Mouse (Mus musculus): Measurements from ENCODE around the gene Zc3h7a. TPM values are rescaled to one million over a fixed set of nuclear protein-coding genes. Genes with fewer than 3 reads are reported as not detected.

Zc3h7a gene
- total RNA-seq, 2 experiments from 2014 or later, result 75.6 to 78.0 TPM

- DNase-seq (ENCODE audit: low spot score in 2 of 2), result no peak
Measured at GRCm38 (mm10) chr16:11154500-11154899, 21.7 kb downstream of the Zc3h7a start.

DNA sequence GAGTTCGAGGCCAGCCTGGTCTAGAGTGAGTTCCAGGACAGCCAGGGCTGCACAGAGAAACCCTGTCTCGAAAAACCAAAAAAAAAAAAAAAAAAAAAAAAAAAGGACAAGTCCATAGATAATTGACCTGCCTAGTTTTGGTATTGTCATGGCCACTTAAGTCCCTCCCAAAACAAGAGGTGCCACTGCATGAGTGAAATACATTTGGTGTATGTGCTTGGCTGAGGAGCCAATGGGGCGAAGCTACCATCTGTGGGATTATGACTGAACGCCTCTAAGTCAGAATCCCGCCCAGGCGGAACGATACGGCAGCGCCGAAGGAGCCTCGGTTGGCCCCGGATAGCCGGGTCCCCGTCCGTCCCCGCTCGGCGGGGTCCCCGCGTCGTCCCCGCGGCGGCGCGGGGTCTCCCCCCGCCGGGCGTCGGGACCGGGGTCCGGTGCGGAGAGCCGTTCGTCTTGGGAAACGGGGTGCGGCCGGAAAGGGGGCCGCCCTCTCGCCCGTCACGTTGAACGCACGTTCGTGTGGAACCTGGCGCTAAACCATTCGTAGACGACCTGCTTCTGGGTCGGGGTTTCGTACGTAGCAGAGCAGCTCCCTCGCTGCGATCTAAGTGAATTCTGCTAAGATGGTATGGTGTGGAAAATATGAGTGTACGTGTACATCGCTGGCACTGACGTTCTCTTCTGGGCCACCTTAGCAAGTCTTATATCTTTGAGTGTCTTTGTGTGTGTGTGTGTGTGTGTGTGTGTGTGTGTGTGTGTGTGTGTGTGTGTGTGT lies 32.3 kb downstream of the Zc3h7a start:
- peak; percentile 100 for DNase-seq (ENCODE audit: low spot score in 2 of 2)

DNA sequence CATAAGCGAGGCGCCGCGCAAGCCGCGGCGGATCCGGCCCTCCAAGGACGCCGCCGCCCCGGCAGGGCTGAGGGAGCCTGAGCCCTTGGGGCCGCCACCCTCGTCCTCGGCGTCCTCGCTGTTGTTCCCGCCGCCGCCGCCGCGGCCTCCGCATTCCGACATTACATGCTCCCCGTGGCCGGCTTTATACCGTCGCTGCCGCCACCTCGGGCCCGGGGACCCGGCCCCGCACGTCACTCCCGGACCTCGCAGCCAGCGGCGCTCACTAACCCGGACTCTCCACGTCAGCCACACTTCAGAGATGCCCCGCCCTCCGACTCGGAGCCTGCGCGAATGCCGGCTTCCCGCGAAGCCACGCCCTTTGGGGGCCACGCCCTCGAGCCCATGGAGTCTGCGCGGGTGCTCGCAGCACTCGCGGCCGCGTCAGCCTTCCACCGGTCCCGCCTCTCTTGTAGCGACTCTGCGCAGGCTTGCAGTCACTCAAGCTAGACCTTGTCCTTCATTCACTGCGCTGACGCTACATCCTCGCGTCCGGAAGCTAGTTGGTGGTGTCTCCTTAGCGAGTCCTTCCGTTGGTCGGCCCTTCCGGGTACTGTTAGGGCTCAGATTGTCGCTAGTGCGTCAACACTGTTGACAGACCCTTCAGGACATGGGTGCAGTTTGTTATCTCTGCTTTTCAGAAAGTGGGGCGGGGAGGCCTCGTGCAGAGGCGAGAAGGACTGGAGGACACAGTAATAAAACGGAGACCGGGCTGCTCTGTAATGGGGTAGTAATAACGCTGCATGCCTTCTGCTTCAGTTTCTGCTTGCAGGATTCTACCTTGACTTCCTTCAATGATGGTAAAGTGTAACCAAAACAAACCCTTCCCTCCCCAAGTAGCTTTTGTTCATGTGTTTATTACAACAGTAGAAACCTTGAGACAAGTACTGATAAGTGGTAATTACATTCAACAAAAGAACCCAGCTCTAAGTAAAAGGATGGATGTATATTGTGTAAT lies 41.5 kb downstream of the Zc3h7a start, which contains the start of gene Txndc11:
TSS of gene Txndc11 (minus strand) at position 303 of the 997 bp plus-strand sequence.
- peak; percentile 99 to 100 for DNase-seq (ENCODE audit: low spot score in 2 of 2)

DNA sequence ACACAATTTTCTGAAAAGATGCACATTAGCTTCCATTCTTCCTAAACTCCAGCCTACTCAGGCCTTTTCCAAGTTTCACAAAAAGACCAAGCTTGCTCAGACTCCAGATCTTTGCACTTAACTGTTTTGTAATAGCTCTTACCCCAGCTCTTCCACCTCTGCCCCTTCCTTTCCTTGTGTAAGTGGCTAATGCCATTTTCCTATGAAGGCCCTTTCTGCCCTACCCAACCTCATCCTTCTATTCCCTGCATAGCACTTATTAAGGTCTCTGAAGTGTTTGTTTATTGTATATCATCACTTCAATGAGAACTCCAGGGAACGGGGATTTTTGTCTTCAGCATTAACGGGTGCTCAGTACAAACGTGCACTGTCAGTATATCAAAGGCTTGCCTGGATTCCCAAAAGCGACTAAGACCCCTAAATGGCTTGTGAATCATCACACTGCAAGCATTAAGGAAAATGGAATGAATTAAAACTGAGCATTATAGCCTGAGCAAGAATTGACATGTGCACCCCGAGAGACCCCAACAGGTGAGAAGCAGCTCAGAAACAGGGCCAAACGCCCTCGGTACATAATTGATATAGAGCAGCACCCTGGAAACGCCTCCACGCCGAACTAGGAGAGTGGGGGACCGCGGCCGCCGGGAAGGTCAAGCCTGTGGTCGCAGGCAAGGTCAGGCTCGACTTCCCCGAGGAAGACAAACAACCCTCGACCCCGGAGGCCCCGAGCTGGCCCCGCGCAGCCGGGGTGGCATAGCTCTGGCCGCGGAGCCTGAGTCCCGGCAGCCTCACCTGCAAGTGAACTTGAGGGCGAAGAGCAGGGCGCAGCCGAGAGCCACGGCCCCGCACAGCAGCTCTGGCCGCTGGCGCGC lies 42.5 kb downstream of the Zc3h7a start:
- DNase-seq (ENCODE audit: low spot score in 2 of 2), result peak; percentile 26 to 27

DNA sequence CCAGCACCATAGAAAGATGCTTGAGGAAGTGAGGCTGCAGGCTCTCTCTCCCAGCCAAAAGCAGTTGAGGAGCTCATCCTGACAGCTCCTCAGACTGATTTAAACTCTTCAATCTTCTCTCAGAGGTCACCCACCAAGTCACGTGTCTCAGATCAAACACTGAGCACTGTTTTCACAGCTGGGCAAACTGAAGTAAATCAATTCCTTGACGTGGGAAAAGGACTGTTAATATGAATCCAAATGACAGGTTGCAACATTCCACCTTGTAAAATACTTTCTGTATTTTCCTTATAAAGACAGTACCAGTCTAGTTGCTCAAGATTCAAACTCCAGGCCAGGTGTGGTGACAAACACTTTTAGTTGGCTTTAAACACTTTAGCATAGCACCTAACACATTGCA lies 43.4 kb downstream of the Zc3h7a start:
- no peak for DNase-seq (ENCODE audit: low spot score in 2 of 2)

- DNase-seq (ENCODE audit: low spot score in 2 of 2), result no peak
Measured at GRCm38 (mm10) chr16:11128301-11128700, 47.9 kb downstream of the Zc3h7a start.

- no peak for DNase-seq (ENCODE audit: low spot score in 2 of 2)
Measured at GRCm38 (mm10) chr16:11125371-11125770, 50.8 kb downstream of the Zc3h7a start.

GRCm38 (mm10) chr16:11124110-11124509 lies 52.1 kb downstream of the Zc3h7a start:
- no peak for DNase-seq (ENCODE audit: low spot score in 2 of 2)

DNA sequence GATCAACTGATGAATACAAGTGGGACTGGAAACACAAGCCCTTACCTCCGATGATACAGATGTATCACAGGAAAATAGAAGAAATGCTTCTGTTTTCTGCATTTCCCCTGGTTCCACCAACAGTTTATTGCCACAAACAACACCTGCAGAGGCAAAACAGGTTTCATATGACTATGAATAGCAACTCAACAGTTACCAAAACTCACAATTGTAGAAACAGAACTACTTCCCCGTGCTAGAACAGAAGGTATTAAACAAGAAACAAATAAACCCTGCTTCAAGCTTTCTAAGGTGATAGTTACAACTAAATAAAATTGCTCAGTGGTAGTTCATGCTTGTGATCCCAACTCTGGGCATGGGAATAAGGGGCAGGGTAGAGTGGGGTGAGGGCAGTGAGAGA lies 53.6 kb downstream of the Zc3h7a start:
- no peak for DNase-seq (ENCODE audit: low spot score in 2 of 2)

DNA sequence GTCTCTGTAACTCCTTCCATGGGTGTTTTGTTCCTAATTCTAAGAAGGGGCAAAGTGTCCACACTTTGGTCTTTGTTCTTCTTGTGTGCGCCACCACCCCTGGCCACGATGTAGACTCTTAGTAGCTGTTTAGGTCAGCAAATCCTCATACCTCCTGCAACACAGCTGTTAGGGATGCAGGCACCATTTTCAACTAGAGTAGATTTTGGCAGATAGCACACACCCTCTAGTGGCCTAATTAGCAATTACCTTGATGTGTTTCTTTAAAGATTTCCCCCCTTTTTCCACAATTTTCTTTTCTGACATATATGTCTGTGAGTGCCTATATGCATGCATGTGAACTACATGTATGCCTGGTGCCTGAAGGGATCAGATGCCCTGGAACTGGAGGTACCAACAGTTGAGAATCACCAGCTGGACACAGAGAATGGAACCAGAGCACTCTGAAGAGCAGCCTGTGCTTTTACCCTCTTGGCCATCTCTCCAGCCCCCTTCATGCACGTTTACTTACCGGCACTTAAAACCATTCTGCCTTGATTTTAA lies 66.9 kb downstream of the Zc3h7a start:
- DNase-seq (ENCODE audit: low spot score in 2 of 2), result no peak

DNA sequence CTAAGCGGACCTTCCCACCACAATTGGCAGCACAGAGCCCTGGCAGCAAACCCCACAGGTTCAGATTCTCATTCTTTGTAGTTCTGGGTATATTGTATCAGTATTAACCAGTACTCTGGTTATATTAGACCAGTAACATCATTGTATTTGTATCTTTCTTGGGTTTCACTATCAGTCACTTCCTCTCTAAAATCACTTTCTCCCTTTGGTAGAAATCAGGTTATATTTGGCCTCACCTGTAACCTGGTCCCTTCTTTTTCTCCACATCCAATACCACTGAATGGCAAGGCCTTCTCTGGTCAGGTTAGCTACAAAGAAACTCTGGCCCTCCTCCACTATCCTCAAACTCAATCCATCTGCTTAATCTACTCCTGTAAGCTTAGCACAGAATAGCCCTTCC lies 71.3 kb downstream of the Zc3h7a start:
- DNase-seq (ENCODE audit: low spot score in 2 of 2), result no peak

GRCm38 (mm10) chr16:11097301-11097700 lies 78.9 kb downstream of the Zc3h7a start:
- DNase-seq (ENCODE audit: low spot score in 2 of 2), result no peak

DNA sequence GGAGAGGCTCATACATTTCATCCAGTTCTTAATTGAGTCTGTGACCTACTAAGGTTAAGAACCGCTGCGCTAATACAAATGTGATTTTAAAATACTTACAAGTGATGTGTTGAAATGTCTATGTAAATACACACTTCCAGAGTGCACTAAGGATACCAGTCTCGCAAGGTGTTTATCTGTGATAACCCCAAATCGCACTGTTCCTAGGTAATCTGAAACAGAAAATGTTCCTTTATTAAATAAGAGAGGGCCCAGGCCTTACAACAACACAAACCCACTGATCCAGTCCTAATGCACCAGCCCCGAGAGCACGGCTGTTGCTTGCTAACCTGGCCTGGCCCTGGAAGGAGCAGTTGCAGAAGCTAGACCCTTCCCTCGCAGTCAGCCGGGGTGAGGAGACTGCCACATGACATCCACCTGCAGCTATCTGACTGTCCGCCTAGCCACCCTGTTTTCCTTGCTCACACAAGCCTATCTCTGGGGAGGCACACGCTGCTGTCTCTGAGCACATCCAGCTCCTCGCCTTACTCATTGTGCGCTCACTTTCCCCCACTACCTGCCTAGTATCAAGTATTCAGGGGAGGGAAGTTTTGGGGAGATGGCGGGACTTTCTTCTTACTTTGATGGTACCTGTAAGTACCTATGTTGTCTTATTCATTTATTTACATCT lies 82.3 kb downstream of the Zc3h7a start:
- DNase-seq (ENCODE audit: low spot score in 2 of 2), result no peak

DNA sequence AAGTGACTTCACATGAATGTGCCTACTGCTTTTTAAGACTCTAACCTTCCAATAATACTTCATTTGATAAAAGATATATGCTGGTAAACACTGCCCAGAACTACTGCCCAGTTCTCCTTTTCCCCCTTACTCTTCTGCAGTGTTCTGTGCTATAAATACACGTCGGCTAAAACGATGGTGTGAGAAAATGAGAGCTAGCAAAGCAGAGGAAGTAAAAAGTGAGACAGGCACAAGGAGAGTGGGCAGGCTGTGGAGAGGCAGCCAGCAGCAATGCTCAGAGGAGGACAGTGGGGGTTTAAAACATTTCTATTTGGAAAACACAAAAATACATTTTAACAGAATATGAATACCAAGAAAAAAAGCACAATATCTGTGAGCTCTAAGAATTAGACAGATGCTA lies 83.7 kb downstream of the Zc3h7a start:
- peak in 1 of 2 experiments; percentile 61 for DNase-seq (ENCODE audit: low spot score in 2 of 2)

DNA sequence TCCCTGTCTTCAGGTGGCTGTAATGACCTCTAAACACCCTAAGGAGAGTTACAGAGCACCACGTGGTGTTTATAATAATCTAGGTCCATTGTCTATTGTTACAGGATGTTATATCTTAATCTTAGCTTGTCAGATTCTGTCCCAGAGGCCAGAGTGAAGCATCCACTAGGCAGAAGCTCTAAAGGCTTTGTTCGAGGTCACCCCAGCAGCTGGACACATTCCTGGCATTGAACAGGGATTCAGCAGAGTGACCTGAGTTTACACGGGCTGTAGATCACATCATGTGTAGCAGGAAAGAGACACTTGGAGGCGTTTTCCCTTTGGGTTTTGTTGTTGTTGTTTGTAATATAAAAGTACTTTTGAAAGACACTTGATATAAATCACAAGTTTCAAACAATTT lies 84.1 kb downstream of the Zc3h7a start:
- DNase-seq (ENCODE audit: low spot score in 2 of 2), result no peak

- DNase-seq (ENCODE audit: low spot score in 2 of 2), result no peak
Measured at GRCm38 (mm10) chr16:11090836-11091570, 85.2 kb downstream of the Zc3h7a start.

DNA sequence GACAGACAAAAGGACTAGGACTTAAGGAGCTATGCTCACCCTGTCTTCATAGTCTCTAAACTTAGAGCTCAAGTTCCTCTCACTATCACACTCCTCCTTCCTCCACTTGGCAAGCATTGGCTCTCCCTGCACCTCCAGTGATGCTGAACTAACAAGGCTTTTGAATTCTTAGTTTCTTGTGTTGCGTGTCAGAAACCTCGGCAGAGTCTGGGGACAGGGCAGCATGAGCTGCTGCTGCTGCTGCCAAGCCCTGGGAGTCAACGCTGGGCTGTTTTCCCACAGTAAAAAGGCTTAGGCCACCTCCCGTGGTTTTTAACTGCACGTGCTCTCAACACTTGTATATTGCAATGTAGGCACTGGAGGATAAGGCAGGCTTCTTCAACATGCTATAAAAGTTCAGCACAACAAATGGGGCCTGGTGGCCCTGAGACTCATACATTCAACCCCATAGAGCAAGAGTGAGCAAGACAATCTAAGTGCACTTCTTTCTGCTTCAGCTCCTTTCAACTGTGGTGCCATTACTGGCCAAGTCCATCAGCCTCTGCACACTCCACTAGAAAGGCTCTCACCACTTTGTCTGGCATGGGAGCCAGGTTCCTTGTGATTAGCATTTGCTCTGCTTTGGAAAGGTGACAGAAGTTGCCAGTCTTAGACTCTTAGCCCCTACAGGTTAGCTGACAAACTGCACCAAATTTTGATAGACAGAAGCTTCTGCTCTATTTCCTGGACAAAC lies 89.2 kb downstream of the Zc3h7a start:
- peak in 1 of 2 experiments; percentile 57 for DNase-seq (ENCODE audit: low spot score in 2 of 2)
